Mouse (Mus musculus) midbrain, embryonic 15.5 days (tissue): ENCODE measurements around the gene Tmem209. TPM values are rescaled to one million over a fixed set of nuclear protein-coding genes. Genes with fewer than 3 reads are reported as not detected.
A peak's percentile ranks its signal among the peaks of the same experiment; 100 is the strongest.

Source experiments
- ATAC-seq: fragments of 200-750 bp; cut with Nextera tagmentation; replicated peaks from 2 replicates; pipeline ENCODE4 v1.8.0; 2017; ENCODE audit warnings: moderate TSS enrichment
- H3K27ac ChIP-seq: fragments of 300-500 bp; sonication (generic); 2 replicates; pipeline ENCODE4 v1.5.1; 2015; ENCODE audit warnings: mild to moderate bottlenecking, inconsistent platforms
- H3K27me3 ChIP-seq: fragments of 300-500 bp; sonication (generic); replicated peaks from 2 replicates; pipeline ENCODE4 v1.6.1; 2015; ENCODE audit warnings: inconsistent platforms
- H3K36me3 ChIP-seq: fragments of 300-500 bp; sonication (generic); replicated peaks from 2 replicates; pipeline ENCODE4 v1.6.1; 2015; ENCODE audit warnings: inconsistent platforms
- H3K4me1 ChIP-seq: fragments of 300-500 bp; sonication (generic); 2 replicates; pipeline ENCODE4 v1.6.1; 2015; ENCODE audit warnings: inconsistent platforms
- H3K4me2 ChIP-seq: fragments of 300-500 bp; sonication (generic); 2 replicates; pipeline ENCODE4 v1.6.1; 2015; ENCODE audit warnings: inconsistent platforms, mild to moderate bottlenecking, moderate library complexity
- H3K4me3 ChIP-seq: fragments of 300-500 bp; sonication (generic); 2 replicates; pipeline ENCODE4 v1.5.1; 2015; ENCODE audit warnings: mild to moderate bottlenecking, inconsistent platforms
- H3K9ac ChIP-seq: fragments of 300-500 bp; sonication (generic); 2 replicates; pipeline ENCODE4 v1.6.1; 2015; ENCODE audit warnings: mild to moderate bottlenecking, inconsistent platforms
- H3K9me3 ChIP-seq: fragments of 300-500 bp; sonication (generic); 2 replicates; pipeline ENCODE4 v1.6.1; 2016; ENCODE audit warnings: inconsistent platforms
- WGBS: fragments of 180-500 bp; shearing (Covaris S2); methylation state at CpG from one replicate; pipeline ENCODE4 v1.1.7; 2015; ENCODE audit warnings: mixed read lengths; 5-methylcytosine and 5-hydroxymethylcytosine counted together
- polyA plus RNA-seq: library from polyadenylated mRNA; unstranded; fragments of >200 nt; fragmentation: Nextera tagmentation; extraction: Ambion mirVana; gene quantifications from 2 replicates; pipeline ENCODE4 v1.2.1, GENCODE M21; 2015

Tmem209 gene
- polyA plus RNA-seq, 1 experiment from 2014 or later, result 31.3 TPM

DNA sequence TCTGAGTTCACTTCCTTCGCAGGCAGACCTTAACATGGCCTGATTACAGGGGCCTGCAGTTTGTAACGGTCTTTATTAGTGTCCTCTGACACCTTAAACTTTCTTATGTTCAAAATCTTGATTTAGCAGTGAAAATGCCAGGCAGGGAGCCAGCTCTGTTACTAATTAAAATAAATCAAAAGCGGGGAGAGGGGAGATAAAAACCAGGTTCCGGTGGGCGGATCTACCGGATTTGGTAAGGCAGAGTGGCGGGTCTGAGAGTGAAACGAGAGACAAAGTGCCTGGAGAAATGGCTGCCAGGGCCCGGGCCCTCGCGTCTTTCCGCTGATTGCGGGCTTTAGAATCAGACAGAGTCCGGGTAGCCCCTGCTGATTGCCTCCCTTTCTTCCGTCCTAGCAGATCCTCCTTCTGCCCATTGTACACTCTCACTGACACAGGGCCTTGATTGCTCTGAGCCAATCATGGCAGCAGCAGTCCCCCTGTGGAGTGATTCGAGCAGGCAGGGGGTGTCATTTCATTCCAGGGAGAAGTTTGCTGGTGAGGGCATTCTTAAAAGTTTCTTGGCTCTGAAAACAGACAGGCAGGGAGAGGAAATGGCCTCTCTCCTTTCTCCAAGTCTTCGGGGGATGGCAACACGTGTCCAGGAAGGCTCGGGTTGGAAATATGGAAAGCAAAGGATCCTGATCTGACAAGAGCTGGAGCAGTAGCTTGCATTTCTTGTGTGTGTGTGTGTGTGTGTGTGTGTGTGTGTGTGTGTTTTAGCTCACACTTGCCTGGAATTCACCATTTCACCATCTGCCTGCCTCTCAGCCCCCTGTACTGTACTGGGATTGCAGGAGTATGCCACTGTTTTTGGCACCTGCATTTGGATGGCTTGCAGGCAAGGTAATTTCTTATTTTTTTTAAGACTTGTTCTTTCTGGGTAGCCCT is 17.3 kb upstream of the Tmem209 start:
- 9% methylated on average over 19 of the region's 19 CpGs for WGBS
- no peak overlapping the region; the same call in 1 of the 2 replicates for H3K4me3 ChIP-seq
- no peaks in the 10 kb centered on the region for H3K36me3 ChIP-seq
- no peaks in the 10 kb centered on the region for H3K27me3 ChIP-seq
- H3K4me2 ChIP-seq, result peak overlapping the region; percentile 40
- no peak overlapping the region for H3K9ac ChIP-seq
- peak; percentile 66; the same call in 1 of the 2 replicates for ATAC-seq
- H3K4me1 ChIP-seq, result peaks cover 22% of the 10 kb centered on the region
- no peaks in the 10 kb centered on the region for H3K9me3 ChIP-seq
- peak overlapping the region; percentile 77 for H3K27ac ChIP-seq

DNA sequence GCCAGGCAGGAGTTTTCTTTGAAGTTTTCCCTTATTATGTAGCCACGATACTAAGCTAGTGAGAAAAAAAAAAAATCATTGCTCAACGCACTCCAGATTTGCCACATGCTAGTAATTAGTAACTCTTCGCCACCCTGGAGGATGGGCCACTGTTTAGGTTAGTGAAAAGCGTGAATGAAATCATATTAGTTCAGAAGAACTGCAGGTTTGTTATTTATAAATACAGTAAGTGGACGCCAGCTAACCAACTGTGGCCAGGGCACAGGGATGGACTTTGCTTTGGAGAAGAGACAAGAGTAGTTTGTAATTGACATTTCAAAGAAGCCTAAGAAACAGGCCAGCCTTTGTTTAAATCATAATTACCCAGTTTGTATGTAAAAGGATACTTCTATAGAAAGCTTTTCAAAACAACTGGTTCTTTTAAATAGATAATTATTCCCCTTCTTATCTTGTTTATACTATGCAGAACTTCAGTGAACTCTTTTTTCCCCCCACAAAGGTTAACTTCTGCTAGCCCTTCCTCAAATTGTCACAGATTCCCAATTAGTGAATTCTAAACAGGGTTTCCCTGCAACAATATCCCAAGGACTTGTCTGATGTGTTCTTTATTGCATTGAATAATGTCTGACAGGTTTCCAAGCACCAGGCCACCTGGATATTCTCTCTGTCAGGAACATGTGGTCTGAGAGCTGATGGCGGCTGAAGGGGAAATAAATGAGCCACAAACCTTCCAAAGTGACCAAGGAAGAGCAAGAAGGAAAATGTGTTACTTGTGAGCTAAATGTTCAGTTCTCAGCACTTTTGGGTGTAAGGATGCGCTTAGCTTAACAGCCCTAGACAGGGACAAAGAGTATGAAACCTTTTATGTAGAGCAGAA is 16.1 kb upstream of the Tmem209 start:
- H3K4me1 ChIP-seq, result peaks cover 22% of the 10 kb centered on the region
- H3K4me2 ChIP-seq, result no peak overlapping the region
- no peak for ATAC-seq
- H3K4me3 ChIP-seq, result no peak overlapping the region
- no peaks in the 10 kb centered on the region for H3K27me3 ChIP-seq
- WGBS, result 53% methylated on average over 7 of the region's 7 CpGs
- no peaks in the 10 kb centered on the region for H3K9me3 ChIP-seq
- peak overlapping the region; percentile 11; the same call in 1 of the 2 replicates for H3K27ac ChIP-seq
- H3K36me3 ChIP-seq, result no peaks in the 10 kb centered on the region
- H3K9ac ChIP-seq, result no peak overlapping the region

DNA sequence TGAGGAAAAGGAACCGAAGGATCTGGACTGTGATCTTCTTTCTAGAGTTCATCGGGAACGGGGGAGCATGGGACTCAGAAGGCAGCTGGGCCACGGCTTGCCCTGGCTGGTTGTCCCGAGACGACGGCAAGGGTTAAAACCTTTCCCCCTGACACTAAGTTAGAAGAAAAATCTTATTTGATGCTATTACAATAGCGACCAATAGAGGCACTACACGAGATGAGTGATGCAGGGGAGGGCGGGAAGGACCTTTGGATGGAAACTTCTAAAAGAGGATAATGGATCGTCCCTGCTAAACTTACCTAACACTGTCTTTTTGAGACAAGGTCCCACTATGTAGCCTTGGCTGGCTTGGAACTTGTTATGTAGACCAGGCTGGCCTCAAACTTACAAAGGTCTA is 10.8 kb upstream of the Tmem209 start:
- no peaks in the 10 kb centered on the region for H3K9me3 ChIP-seq
- H3K9ac ChIP-seq, result no peak overlapping the region
- H3K4me3 ChIP-seq, result no peak overlapping the region
- WGBS, result 66% methylated on average over 11 of the region's 11 CpGs
- no peak for ATAC-seq
- H3K4me2 ChIP-seq, result no peak overlapping the region
- H3K27me3 ChIP-seq, result no peaks in the 10 kb centered on the region
- no peaks in the 10 kb centered on the region for H3K36me3 ChIP-seq
- no peak overlapping the region for H3K27ac ChIP-seq
- H3K4me1 ChIP-seq, result peaks cover 4% of the 10 kb centered on the region; the same call in 1 of the 2 replicates

DNA sequence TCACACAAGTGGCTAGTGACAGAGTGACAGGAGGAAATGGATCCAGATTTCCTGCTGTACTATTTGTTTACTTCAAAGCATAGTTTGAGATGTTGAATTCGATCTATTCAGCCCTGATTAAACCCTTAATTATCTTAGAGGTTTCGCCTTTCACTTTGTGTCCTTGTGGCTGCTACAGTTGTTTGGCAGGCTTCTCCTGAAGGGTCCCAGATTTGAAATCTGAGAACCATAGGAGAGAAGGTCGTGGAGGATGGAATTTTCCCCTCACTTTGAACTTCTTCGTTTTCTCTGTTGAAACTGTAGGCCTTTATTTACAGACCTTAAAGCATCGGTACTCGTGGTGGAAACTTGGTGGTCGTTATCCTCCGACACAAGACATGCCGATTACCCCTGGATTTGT is 4.7 kb upstream of the Tmem209 start:
- H3K9ac ChIP-seq, result no peak overlapping the region
- ATAC-seq, result no peak
- H3K4me3 ChIP-seq, result no peak overlapping the region
- H3K4me2 ChIP-seq, result no peak overlapping the region
- H3K27ac ChIP-seq, result no peak overlapping the region
- no peaks in the 10 kb centered on the region for H3K9me3 ChIP-seq
- H3K27me3 ChIP-seq, result no peaks in the 10 kb centered on the region
- no peaks in the 10 kb centered on the region for H3K36me3 ChIP-seq
- WGBS, result 25% methylated on average over 9 of the region's 9 CpGs
- H3K4me1 ChIP-seq, result peaks cover 7% of the 10 kb centered on the region

DNA sequence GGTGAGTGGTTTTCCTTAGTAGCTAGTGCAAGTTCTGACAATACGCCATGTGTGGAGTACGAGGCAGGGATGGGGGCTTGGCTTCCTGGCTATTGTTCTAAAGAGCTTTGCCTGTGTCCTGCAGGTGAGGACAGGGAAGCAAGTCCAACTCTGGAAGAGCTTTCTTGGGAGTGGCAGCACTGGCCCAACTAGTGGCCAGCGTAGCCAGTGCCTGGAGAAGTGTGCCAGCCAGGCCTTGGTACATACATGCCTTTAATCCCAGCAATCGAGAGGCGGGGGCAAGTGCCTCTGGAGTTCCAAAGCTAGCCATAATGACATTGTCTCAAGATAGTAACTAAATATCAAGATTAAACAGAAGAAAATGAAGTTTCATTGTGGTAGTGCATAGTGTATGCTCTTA is 708 bp upstream of the Tmem209 start:
- H3K4me2 ChIP-seq, result peak overlapping the region; percentile 75
- peak overlapping the region; percentile 88 for H3K27ac ChIP-seq
- H3K9ac ChIP-seq, result peak overlapping the region; percentile 29; the same call in 1 of the 2 replicates
- H3K4me1 ChIP-seq, result peaks cover 7% of the 10 kb centered on the region
- peak overlapping the region; percentile 54; the same call in 1 of the 2 replicates for H3K4me3 ChIP-seq
- H3K36me3 ChIP-seq, result peaks cover 3% of the 10 kb centered on the region; the same call in 1 of the 2 replicates
- no peaks in the 10 kb centered on the region for H3K9me3 ChIP-seq
- no peaks in the 10 kb centered on the region for H3K27me3 ChIP-seq
- 53% methylated on average over 5 of the region's 5 CpGs for WGBS
- peak; percentile 48; the same call in 1 of the 2 replicates for ATAC-seq

DNA sequence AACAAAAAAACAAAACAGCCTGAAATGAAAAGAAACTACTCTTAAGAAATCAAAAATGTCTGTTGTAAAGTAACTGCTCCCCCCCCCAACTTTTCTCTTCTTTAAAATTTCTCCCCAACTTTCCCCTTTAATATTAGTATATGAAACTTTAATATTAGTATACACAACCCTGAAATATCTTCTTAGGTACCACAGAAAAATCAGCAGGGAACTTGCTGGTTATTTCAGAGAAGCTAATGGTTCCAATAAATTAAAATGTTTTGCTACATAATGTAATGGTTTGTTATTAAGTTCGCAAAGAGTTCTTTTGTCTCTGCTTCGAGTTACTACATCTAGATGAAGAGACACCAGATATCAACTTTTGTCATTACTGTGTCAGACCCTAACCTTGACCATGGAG is 759 bp downstream of the Tmem209 start:
- Histone ChIP-seq H3K9ac (peak overlapping the region; percentile 57), H3K36me3 (peaks cover 3% of the 10 kb centered on the region; the same call in 1 of the 2 replicates), H3K27ac (peak overlapping the region; percentile 88), H3K4me2 (peak overlapping the region; percentile 75), H3K27me3 (no peaks in the 10 kb centered on the region), H3K9me3 (no peaks in the 10 kb centered on the region), H3K4me3 (peak overlapping the region; percentile 54), H3K4me1 (peaks cover 7% of the 10 kb centered on the region)
- ATAC-seq, result no peak
- WGBS, result 13% methylated on average over 2 of the region's 2 CpGs

DNA sequence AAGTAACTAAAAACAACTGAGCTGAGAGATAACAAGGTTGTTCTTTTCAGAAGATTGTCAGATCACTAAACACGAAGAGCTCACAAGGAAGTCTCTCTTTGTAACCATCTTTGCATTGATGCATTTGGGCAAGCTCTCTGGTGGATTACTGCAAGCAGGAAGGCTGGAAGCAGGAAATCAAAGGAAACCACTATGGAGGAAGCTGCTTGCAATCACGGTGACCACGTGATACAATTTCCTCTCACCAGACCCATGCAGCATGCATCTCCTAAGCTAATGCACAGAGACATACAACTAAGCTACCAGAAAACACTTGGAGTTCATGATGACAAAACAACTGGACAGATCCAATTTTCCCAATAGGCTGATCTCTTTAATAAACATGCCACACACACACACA is 10.5 kb downstream of the Tmem209 start:
- Histone ChIP-seq H3K36me3 (peaks cover 17% of the 10 kb centered on the region), H3K27me3 (no peaks in the 10 kb centered on the region), H3K4me3 (no peak overlapping the region), H3K9ac (no peak overlapping the region), H3K4me1 (no peaks in the 10 kb centered on the region), H3K27ac (no peak overlapping the region), H3K4me2 (no peak overlapping the region), H3K9me3 (no peaks in the 10 kb centered on the region)
- WGBS, result 87% methylated on average over 3 of the region's 3 CpGs
- no peak for ATAC-seq

DNA sequence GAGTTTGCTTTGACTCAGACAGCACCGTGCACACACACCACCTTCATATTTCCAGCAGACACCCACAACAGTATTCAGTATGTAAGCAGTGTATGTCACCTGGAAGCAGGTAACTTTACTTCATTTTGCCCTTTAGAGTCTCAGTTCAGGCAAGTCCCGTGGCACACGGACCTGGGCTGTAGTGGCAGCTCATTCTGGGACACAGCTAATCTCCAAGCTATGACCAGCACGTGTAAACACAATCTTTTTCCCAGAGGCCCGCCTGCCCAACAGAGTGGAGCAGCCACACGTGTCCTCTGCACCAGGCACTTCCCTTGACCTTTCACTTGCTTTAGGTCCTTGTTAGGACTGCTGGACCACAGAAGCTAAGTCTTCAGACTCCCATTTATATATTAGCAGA is 23.1 kb downstream of the Tmem209 start:
- H3K9ac ChIP-seq, result no peak overlapping the region
- no peaks in the 10 kb centered on the region for H3K4me1 ChIP-seq
- no peaks in the 10 kb centered on the region for H3K27me3 ChIP-seq
- no peak overlapping the region for H3K27ac ChIP-seq
- no peak for ATAC-seq
- 90% methylated on average over 6 of the region's 6 CpGs for WGBS
- peaks cover 7% of the 10 kb centered on the region; the same call in 1 of the 2 replicates for H3K36me3 ChIP-seq
- no peaks in the 10 kb centered on the region for H3K9me3 ChIP-seq
- no peak overlapping the region for H3K4me3 ChIP-seq
- no peak overlapping the region for H3K4me2 ChIP-seq

DNA sequence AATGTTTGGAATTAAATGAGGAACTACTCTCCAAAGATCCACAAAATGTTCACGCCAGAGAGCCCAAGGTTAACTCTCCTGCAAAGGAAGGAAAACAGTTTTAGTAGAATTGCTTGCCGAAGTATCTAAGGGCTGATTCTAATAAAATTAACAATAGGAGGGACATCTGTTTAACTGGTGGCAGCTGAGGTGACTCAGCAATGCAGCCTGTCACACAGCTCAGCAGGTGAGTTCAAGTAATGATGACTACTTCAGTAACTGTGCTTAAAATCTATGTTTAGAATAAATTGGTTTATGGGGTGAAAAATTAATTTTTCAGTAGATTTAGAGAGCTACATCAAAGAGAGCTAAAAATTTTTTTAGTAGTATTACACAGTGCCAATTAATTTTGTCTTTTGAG is 26.7 kb downstream of the Tmem209 start:
- WGBS, result 89% methylated on average over 2 of the region's 2 CpGs
- Histone ChIP-seq H3K27ac (no peak overlapping the region), H3K4me2 (no peak overlapping the region), H3K9ac (no peak overlapping the region), H3K4me1 (no peaks in the 10 kb centered on the region), H3K36me3 (peaks cover 7% of the 10 kb centered on the region; the same call in 1 of the 2 replicates), H3K27me3 (no peaks in the 10 kb centered on the region), H3K4me3 (no peak overlapping the region), H3K9me3 (no peaks in the 10 kb centered on the region)
- ATAC-seq, result no peak

DNA sequence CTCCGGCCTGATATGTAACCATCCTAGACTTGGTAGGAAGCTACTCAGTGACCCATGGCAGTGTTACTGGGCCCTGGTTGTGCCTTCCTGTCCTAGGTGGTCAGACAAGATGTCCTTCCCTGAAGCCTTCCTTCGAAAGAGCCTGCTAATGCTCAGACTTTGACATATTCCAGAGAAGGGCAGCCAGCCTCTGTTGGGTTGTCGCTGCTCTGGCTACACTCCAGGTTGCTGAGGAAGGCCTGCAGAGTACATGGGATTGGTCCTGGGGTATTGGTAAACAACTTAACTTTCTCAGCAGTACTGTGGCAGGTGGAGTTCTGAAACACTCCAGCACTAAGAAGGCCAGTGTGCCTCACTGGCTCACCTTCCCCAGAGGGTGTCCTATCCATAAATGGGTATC is 30.2 kb downstream of the Tmem209 start:
- ATAC-seq, result no peak
- H3K27me3 ChIP-seq, result no peaks in the 10 kb centered on the region
- H3K27ac ChIP-seq, result no peak overlapping the region
- H3K4me3 ChIP-seq, result no peak overlapping the region
- H3K4me2 ChIP-seq, result no peak overlapping the region
- no peaks in the 10 kb centered on the region for H3K36me3 ChIP-seq
- H3K9me3 ChIP-seq, result no peaks in the 10 kb centered on the region
- WGBS, result 93% methylated on average over 3 of the region's 3 CpGs
- H3K9ac ChIP-seq, result no peak overlapping the region
- H3K4me1 ChIP-seq, result no peaks in the 10 kb centered on the region

DNA sequence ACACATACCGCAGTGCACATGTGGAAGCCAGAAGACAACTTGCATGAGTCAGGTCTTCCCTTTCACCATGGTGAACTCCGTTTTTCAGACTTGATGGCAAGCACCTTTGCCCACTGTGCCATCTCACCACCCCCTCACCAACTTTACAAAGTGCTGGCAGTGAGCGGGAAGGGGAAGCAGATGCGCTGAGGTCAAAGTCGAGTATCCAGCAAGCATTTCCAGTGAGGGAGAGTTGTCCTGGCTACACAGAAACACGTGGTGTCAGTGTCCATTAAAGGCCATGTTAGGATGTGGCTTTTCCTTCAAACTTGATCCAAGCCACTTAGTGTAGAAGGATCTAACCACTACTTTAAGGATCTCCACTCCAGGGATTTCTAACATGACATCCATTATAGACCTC is 31.8 kb downstream of the Tmem209 start:
- WGBS, result 90% methylated on average over 6 of the region's 6 CpGs

DNA sequence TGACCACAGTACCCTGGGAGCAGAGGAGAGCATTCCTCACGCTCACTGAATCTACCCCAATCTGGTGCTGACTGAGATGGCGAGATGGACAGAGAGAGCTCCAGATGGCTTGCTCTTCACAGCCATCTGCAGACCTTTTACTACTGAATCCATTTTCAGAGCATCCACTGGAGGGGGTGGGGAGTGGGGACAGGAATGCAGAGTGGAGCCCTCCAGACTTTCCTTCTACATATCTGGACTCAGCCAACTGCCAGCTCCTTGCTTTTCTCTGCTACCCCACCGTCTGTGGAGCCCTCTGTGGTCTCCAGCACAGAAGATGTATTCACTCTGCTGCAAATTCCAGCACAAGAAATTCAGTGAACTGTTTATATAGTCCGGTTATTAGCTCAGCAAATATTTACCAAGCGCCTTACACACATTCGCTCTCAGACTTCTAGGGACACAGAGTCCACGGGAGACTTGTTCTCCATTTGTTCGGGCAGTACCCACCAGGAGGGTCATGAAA is 32.3 kb downstream of the Tmem209 start:
- H3K4me2 ChIP-seq, result no peak overlapping the region
- no peak overlapping the region for H3K9ac ChIP-seq
- WGBS, result 83% methylated on average over 8 of the region's 8 CpGs
- H3K4me1 ChIP-seq, result no peaks in the 10 kb centered on the region
- no peak overlapping the region for H3K4me3 ChIP-seq
- H3K36me3 ChIP-seq, result no peaks in the 10 kb centered on the region
- no peaks in the 10 kb centered on the region for H3K9me3 ChIP-seq
- no peaks in the 10 kb centered on the region for H3K27me3 ChIP-seq
- no peak for ATAC-seq
- H3K27ac ChIP-seq, result no peak overlapping the region

More for the DNA sequence above, 31.8 kb downstream of the Tmem209 start:
- H3K4me2 ChIP-seq, result no peak overlapping the region
- no peak for ATAC-seq
- no peak overlapping the region for H3K4me3 ChIP-seq
- no peaks in the 10 kb centered on the region for H3K4me1 ChIP-seq
- H3K9ac ChIP-seq, result no peak overlapping the region
- H3K9me3 ChIP-seq, result no peaks in the 10 kb centered on the region
- no peaks in the 10 kb centered on the region for H3K27me3 ChIP-seq
- no peak overlapping the region for H3K27ac ChIP-seq
- H3K36me3 ChIP-seq, result no peaks in the 10 kb centered on the region
